Mouse (Mus musculus): ENCODE data around the gene Ptprk. TPM values are rescaled to one million over a fixed set of nuclear protein-coding genes. Genes with fewer than 3 reads are reported as not detected.

Gene Ptprk
- polyA plus RNA-seq, 1 experiment from 2014 or later = 29.4 TPM

DNA sequence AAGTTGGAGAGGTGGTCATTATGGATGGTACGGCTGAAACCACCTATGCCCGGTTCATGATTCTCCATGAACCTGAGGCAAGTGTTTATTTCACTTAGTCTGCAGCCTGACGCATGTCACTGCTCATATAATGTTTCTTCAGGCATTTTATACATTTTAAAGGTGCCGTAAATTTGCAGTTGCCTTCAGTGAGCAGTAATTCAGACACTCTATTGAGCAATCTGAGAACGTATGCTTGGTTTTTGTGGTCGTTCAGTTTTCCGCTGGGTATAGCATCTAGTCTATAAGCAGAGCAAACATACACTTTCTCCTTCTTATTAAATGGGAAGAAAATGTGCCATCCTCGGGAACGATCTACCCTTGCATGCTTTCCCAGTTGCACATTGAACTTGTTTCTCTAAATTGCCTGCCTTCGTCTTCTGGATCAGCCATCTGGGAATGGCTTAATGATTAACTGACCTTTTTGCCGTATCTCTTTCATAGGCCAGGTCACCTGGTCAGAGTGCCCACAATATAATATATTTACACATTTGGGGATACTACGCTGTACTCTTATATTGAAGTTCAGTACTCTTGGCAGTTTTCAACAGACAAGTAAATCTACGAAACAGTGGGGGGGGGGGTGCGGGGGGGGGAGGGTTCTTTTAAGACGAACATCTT is 313.1 kb downstream of the Ptprk start:
- Histone ChIP-seq H3K4me3 (ENCODE audit: low read length) (no peak overlapping the region), H3K4me2 (ENCODE audit: low read length) (no peak overlapping the region), H3K27ac (ENCODE audit: low read depth, low read length) (no peak overlapping the region), H3K4me1 (ENCODE audit: control insufficient read depth, insufficient read depth, low read depth, low read length) (no peaks in the 10 kb centered on the region), H3K9me3 (ENCODE audit: control insufficient read depth, low read length) (no peaks in the 10 kb centered on the region), H3K36me3 (ENCODE audit: control insufficient read depth, insufficient read depth, low read length) (no peaks in the 10 kb centered on the region), H3K27me3 (replicated peaks; ENCODE audit: control insufficient read depth, insufficient read depth, low read length) (no peaks in the 10 kb centered on the region), H3K9ac (ENCODE audit: low read depth, low read length) (no peak overlapping the region)
- no peak for ATAC-seq
- WGBS = 88% methylated on average over 15 of the region's 15 CpGs

DNA sequence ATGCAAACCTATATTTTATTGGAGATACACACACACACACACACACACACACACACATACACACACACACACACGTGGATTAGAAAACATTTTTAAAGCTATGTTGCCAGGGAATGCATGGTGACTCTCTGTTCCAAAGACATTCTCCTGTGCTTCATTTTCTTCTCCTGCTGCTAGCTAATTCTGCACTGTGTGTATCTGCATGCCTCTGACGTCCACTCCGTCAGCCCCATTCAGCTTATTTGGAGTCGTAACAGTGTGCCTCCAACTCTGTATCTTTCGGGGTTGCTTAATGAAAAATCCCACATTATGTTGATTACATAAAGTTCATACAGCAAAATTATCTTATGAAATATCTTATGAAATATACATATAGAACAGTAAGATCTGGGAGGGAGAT is 316.5 kb downstream of the Ptprk start:
- 82% methylated on average over 5 of the region's 5 CpGs for WGBS
- Histone ChIP-seq H3K4me1 (ENCODE audit: control insufficient read depth, insufficient read depth, low read depth, low read length) (no peaks in the 10 kb centered on the region), H3K9me3 (ENCODE audit: control insufficient read depth, low read length) (no peaks in the 10 kb centered on the region), H3K9ac (ENCODE audit: low read depth, low read length) (no peak overlapping the region), H3K4me3 (ENCODE audit: low read length) (no peak overlapping the region), H3K27ac (ENCODE audit: low read depth, low read length) (no peak overlapping the region), H3K4me2 (ENCODE audit: low read length) (no peak overlapping the region), H3K27me3 (replicated peaks; ENCODE audit: control insufficient read depth, insufficient read depth, low read length) (no peaks in the 10 kb centered on the region), H3K36me3 (ENCODE audit: control insufficient read depth, insufficient read depth, low read length) (no peaks in the 10 kb centered on the region)
- ATAC-seq = no peak

- H3K27ac ChIP-seq (ENCODE audit: low read depth, low read length) = no peak overlapping the region
- WGBS = 77% methylated on average over 2 of the region's 2 CpGs
- ATAC-seq = no peak
- H3K36me3 ChIP-seq (ENCODE audit: control insufficient read depth, insufficient read depth, low read length) = no peaks in the 10 kb centered on the region
- no peak overlapping the region for H3K4me3 ChIP-seq (ENCODE audit: low read length)
- no peak overlapping the region for H3K4me2 ChIP-seq (ENCODE audit: low read length)
- no peaks in the 10 kb centered on the region for H3K27me3 ChIP-seq (replicated peaks; ENCODE audit: control insufficient read depth, insufficient read depth, low read length)
- no peaks in the 10 kb centered on the region for H3K4me1 ChIP-seq (ENCODE audit: control insufficient read depth, insufficient read depth, low read depth, low read length)
- H3K9me3 ChIP-seq (ENCODE audit: control insufficient read depth, low read length) = no peaks in the 10 kb centered on the region
- H3K9ac ChIP-seq (ENCODE audit: low read depth, low read length) = no peak overlapping the region
Measured at GRCm38 (mm10) chr10:28395610-28396519, 321.2 kb downstream of the Ptprk start.

GRCm38 (mm10) chr10:28396520-28396915 is 321.9 kb downstream of the Ptprk start:
- Histone ChIP-seq H3K27ac (ENCODE audit: low read depth, low read length) (no peak overlapping the region), H3K27me3 (replicated peaks; ENCODE audit: control insufficient read depth, insufficient read depth, low read length) (no peaks in the 10 kb centered on the region), H3K4me2 (ENCODE audit: low read length) (no peak overlapping the region), H3K4me3 (ENCODE audit: low read length) (no peak overlapping the region), H3K9ac (ENCODE audit: low read depth, low read length) (no peak overlapping the region), H3K9me3 (ENCODE audit: control insufficient read depth, low read length) (no peaks in the 10 kb centered on the region), H3K36me3 (ENCODE audit: control insufficient read depth, insufficient read depth, low read length) (no peaks in the 10 kb centered on the region), H3K4me1 (ENCODE audit: control insufficient read depth, insufficient read depth, low read depth, low read length) (no peaks in the 10 kb centered on the region)
- 60% methylated on average over 1 of the region's 1 CpGs for WGBS
- no peak for ATAC-seq

DNA sequence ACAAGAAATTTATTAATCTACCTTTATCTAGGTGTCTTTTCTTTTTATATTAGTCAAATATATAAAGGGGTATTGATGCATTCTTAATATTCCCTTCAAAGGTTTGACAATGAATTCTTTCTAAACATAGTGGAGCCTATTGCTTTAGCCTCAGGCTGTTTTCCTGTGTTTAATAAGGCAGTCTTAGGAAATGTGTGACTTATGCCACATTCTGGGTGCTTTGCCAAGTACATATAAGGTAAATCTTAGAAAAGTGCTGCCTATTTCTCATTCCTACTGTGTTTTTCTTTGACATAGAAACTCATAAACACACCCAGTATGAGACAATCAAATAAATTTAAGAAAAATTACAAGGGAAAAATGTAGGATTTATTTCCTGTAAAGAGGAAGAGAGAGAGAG is 327.2 kb downstream of the Ptprk start:
- ATAC-seq = no peak
- Histone ChIP-seq H3K27ac (ENCODE audit: low read depth, low read length) (no peak overlapping the region), H3K27me3 (replicated peaks; ENCODE audit: control insufficient read depth, insufficient read depth, low read length) (no peaks in the 10 kb centered on the region), H3K4me1 (ENCODE audit: control insufficient read depth, insufficient read depth, low read depth, low read length) (no peaks in the 10 kb centered on the region), H3K4me2 (ENCODE audit: low read length) (no peak overlapping the region), H3K36me3 (ENCODE audit: control insufficient read depth, insufficient read depth, low read length) (no peaks in the 10 kb centered on the region), H3K9ac (ENCODE audit: low read depth, low read length) (no peak overlapping the region), H3K4me3 (ENCODE audit: low read length) (no peak overlapping the region), H3K9me3 (ENCODE audit: control insufficient read depth, low read length) (no peaks in the 10 kb centered on the region)

DNA sequence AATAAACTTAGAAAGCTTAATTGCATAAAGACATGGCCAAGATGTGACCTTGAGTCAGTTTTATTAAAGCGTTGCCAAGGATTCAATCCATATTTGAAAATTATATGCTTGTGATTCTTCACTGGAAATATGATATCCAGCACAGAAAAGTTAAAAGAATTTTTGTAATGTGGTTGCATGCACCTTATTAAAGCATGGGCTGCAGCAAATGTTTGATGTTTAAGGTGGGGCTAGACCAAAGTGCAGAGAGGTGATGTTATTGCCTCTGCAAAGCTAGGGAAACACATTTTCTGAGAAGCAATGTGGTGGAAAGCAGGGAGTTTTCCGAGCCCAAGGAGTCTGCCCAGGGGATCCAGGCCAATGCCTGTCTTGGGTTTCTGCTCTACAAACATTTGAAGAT is 334.4 kb downstream of the Ptprk start:
- ATAC-seq = no peak
- 79% methylated on average over 2 of the region's 2 CpGs for WGBS
- Histone ChIP-seq H3K4me3 (ENCODE audit: low read length) (no peak overlapping the region), H3K9me3 (ENCODE audit: control insufficient read depth, low read length) (no peaks in the 10 kb centered on the region), H3K36me3 (ENCODE audit: control insufficient read depth, insufficient read depth, low read length) (no peaks in the 10 kb centered on the region), H3K9ac (ENCODE audit: low read depth, low read length) (no peak overlapping the region), H3K27me3 (replicated peaks; ENCODE audit: control insufficient read depth, insufficient read depth, low read length) (no peaks in the 10 kb centered on the region), H3K4me2 (ENCODE audit: low read length) (no peak overlapping the region), H3K4me1 (ENCODE audit: control insufficient read depth, insufficient read depth, low read depth, low read length) (no peaks in the 10 kb centered on the region), H3K27ac (ENCODE audit: low read depth, low read length) (no peak overlapping the region)

DNA sequence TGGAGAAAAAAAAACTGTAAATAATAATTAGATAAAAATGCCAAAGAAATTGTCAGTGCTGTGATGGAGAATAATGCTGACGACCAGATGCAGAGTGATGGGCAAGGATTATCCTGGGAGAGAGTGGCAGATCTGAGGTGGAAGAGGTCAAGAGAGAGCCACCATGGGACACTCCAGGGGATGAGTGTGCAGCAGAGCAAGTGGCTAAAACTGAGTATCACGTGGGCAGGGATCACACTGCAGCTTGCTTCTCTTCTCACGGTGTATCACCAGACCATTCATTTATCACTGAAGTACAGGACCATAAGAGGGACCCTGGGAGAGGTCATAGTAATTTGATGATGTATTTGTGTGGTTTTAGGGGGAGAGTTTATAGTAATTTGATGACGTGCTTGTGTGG is 340.2 kb downstream of the Ptprk start:
- Histone ChIP-seq H3K36me3 (ENCODE audit: control insufficient read depth, insufficient read depth, low read length) (no peaks in the 10 kb centered on the region), H3K4me1 (ENCODE audit: control insufficient read depth, insufficient read depth, low read depth, low read length) (no peaks in the 10 kb centered on the region), H3K9ac (ENCODE audit: low read depth, low read length) (no peak overlapping the region), H3K9me3 (ENCODE audit: control insufficient read depth, low read length) (no peaks in the 10 kb centered on the region), H3K27ac (ENCODE audit: low read depth, low read length) (no peak overlapping the region), H3K4me3 (ENCODE audit: low read length) (no peak overlapping the region), H3K27me3 (replicated peaks; ENCODE audit: control insufficient read depth, insufficient read depth, low read length) (no peaks in the 10 kb centered on the region), H3K4me2 (ENCODE audit: low read length) (no peak overlapping the region)
- ATAC-seq = no peak; the same call in 1 of the 2 replicates
- WGBS = 57% methylated on average over 4 of the region's 4 CpGs

DNA sequence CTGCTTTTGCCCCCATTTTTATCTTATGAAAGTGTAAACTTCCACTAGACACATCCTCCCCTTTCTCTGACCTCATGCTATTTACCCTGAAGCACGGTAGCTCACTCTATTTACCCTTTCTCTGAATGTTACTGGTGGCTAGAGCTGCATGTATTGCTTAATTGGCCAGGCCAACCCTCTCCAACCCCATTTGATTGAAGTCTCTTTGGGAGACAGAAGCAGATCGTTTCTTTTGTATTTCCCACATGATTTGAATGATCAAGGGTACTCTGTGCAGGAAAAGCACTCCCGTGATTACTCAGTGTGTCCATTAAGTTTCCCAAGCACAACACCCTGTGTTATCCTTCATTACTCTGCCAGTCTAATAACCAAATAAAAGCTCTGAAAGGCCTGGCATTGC is 348.0 kb downstream of the Ptprk start:
- Histone ChIP-seq H3K27ac (ENCODE audit: low read depth, low read length) (no peak overlapping the region), H3K4me2 (ENCODE audit: low read length) (no peak overlapping the region), H3K36me3 (ENCODE audit: control insufficient read depth, insufficient read depth, low read length) (no peaks in the 10 kb centered on the region), H3K27me3 (replicated peaks; ENCODE audit: control insufficient read depth, insufficient read depth, low read length) (no peaks in the 10 kb centered on the region), H3K9ac (ENCODE audit: low read depth, low read length) (no peak overlapping the region), H3K9me3 (ENCODE audit: control insufficient read depth, low read length) (no peaks in the 10 kb centered on the region), H3K4me1 (ENCODE audit: control insufficient read depth, insufficient read depth, low read depth, low read length) (no peaks in the 10 kb centered on the region), H3K4me3 (ENCODE audit: low read length) (no peak overlapping the region)
- ATAC-seq = no peak
- WGBS = 37% methylated on average over 3 of the region's 3 CpGs

DNA sequence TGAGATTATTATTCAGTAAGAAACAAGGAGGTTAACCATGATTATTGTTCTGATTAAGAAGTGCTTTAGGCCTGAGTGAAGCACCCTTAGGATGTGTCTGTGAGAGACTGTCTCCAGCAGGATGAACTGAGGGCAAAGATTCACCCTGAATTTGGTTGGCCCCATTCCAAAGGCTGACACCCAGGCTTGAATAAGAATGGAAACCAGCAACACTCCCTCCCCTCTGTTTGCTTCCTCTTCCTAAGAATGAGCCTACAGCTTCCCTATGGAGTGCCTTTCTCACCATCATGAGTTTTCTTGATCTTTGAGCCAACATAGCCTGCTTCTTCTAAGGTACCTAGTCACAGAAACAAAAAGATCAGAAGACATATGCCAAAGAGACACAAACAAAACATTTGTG is 350.8 kb downstream of the Ptprk start:
- Histone ChIP-seq H3K4me1 (ENCODE audit: control insufficient read depth, insufficient read depth, low read depth, low read length) (no peaks in the 10 kb centered on the region), H3K9me3 (ENCODE audit: control insufficient read depth, low read length) (no peaks in the 10 kb centered on the region), H3K27ac (ENCODE audit: low read depth, low read length) (no peak overlapping the region), H3K4me2 (ENCODE audit: low read length) (no peak overlapping the region), H3K36me3 (ENCODE audit: control insufficient read depth, insufficient read depth, low read length) (no peaks in the 10 kb centered on the region), H3K4me3 (ENCODE audit: low read length) (no peak overlapping the region), H3K27me3 (replicated peaks; ENCODE audit: control insufficient read depth, insufficient read depth, low read length) (no peaks in the 10 kb centered on the region), H3K9ac (ENCODE audit: low read depth, low read length) (no peak overlapping the region)
- ATAC-seq = no peak

Data from hindbrain, embryonic 16.5 days (tissue).